Mouse (Mus musculus): Measurements from ENCODE around the gene Aftph. TPM values are rescaled to one million over a fixed set of nuclear protein-coding genes. Genes with fewer than 3 reads are reported as not detected.

The Aftph gene
- 31.1 and 47.2 TPM in 2 replicates for polyA plus RNA-seq (2012; rRNA removed; ENCODE audit: low replicate concordance)

DNA sequence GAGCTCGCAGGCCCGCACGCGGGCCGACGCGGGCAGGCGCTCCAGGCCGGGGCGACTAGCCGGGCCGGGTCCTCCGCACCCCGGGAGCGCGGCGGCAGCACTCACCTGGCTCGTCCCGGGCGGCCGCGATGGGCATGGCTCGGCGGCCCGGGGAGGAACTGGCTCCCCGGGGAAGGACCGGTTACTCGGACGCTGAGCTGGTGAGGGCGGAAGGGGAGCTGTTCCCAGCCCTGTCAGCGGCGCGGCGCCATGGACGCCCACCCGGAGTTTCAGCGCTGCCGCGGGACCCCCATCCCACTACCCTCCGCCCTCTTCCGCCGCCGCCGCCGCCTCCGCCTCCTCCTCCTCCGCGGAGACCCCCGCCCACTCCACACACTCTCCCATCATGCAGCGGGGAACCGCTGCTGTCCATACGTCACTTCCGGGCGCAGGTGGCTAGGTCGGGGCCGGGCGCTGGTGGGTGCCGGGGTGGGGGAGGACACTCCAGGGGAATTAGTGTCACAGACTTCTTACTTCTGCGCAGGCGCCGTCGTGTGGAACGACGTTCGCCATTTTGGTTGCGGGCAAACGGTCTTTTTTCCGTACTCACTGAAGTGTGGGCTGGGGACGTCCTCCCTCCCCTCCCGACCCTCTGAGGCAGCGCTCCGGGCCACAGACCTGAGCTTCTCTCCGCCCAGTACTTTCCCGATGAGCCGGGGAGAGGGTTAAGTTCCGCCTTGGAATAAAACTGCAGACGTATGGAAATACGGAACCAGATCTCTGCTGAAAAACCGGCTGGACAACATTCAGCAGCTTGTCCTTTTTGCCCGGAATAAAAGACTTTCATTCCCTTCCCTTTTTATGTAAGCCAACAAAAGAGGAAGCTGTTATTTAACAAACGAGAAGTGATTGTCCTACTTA lies at the start of gene Aftph:
TSS of gene Aftph (minus strand) at position 389 of the 900 bp plus-strand sequence.

Other genes starting within 250 kb of the Aftph start
- gene Sertad2, start 198.3 kb downstream of the Aftph start, polyA plus RNA-seq (2012; rRNA removed; ENCODE audit: low replicate concordance) = 28.0 and 39.6 TPM in 2 replicates
- gene Lgalsl, start 89.5 kb upstream of the Aftph start, polyA plus RNA-seq (2012; rRNA removed; ENCODE audit: low replicate concordance) = 2.8 and 14.6 TPM in 2 replicates